Mouse (Mus musculus) testis, adult 2 months (tissue): ENCODE results near the gene Apba3.

Experiments used
- CTCF ChIP-seq: fragments of 200-500 bp; IDR thresholded peaks from 2 replicates; pipeline ENCODE4 v1.5.1; 2012; ENCODE audit warnings: low read depth, mild to moderate bottlenecking, inconsistent platforms, low read length, moderate library complexity; ENCODE audit not compliant: control insufficient read depth, insufficient read depth, insufficient replicate concordance
- POLR2A ChIP-seq: fragments of 200-500 bp; IDR thresholded peaks from 2 replicates; pipeline ENCODE4 v1.6.1; 2012; ENCODE audit warnings: low read depth, mild to moderate bottlenecking, inconsistent platforms, low read length, moderate library complexity; ENCODE audit not compliant: control insufficient read depth

GRCm38 (mm10) chr10:81288601-81289000 lies 21.8 kb downstream of the Apba3 start:
- TF ChIP-seq CTCF (peak; percentile 51; the same call in 1 of the 2 replicates), POLR2A (no peak)
